Mouse (Mus musculus) heart, embryonic 16.5 days (tissue): ENCODE measurements around the gene Snd1. TPM values are rescaled to one million over a fixed set of nuclear protein-coding genes. Genes with fewer than 3 reads are reported as not detected.

Source experiments
- ATAC-seq: fragments of 200-750 bp; cut with Nextera tagmentation; replicated peaks from 2 replicates; pipeline ENCODE4 v1.8.0; 2017; ENCODE audit warnings: moderate number of reproducible peaks; ENCODE audit not compliant: insufficient read depth, low FRiP score; ENCODE audit errors: extremely low read depth
- H3K27ac ChIP-seq: fragments of 300-500 bp; sonication (generic); 2 replicates; pipeline ENCODE4 v1.5.1; 2014; ENCODE audit warnings: mild to moderate bottlenecking, low read length, control low read depth, moderate library complexity
- H3K27me3 ChIP-seq: fragments of 300-500 bp; sonication (generic); 2 replicates; pipeline ENCODE4 v1.6.1; 2014; ENCODE audit warnings: low read length, mixed read lengths; ENCODE audit not compliant: control insufficient read depth, insufficient read depth
- H3K36me3 ChIP-seq: fragments of 300-500 bp; sonication (generic); 2 replicates; pipeline ENCODE4 v1.6.1; 2014; ENCODE audit not compliant: control insufficient read depth, insufficient read depth
- H3K4me1 ChIP-seq: fragments of 300-500 bp; sonication (generic); 2 replicates; pipeline ENCODE4 v1.6.1; 2014; ENCODE audit warnings: low read length, mixed read lengths; ENCODE audit not compliant: control insufficient read depth, insufficient read depth
- H3K4me2 ChIP-seq: fragments of 300-500 bp; sonication (generic); 2 replicates; pipeline ENCODE4 v1.6.1; 2014; ENCODE audit warnings: low read depth, mild to moderate bottlenecking, control low read depth, low read length
- H3K4me3 ChIP-seq: fragments of 300-500 bp; sonication (generic); 2 replicates; pipeline ENCODE4 v1.5.1; 2014; ENCODE audit warnings: mild to moderate bottlenecking, control low read depth, low read length
- H3K9ac ChIP-seq: fragments of 300-500 bp; sonication (generic); 2 replicates; pipeline ENCODE4 v1.6.1; 2014; ENCODE audit warnings: low read length, control low read depth
- H3K9me3 ChIP-seq: fragments of 300-500 bp; sonication (generic); replicated peaks from 2 replicates; pipeline ENCODE4 v1.6.1; 2016; ENCODE audit warnings: low read length; ENCODE audit not compliant: control insufficient read depth
- WGBS: fragments of 180-500 bp; shearing (Covaris S2); extraction: QIAGEN DNeasy Blood & Tissue Kit; methylation state at CpG from one replicate; pipeline ENCODE4 v1.1.7; 2014; 5-methylcytosine and 5-hydroxymethylcytosine counted together
- polyA plus RNA-seq: library from polyadenylated mRNA; unstranded; fragments of >200 nt; fragmentation: Nextera tagmentation; extraction: Ambion mirVana; gene quantifications from 2 replicates; pipeline ENCODE4 v1.2.1, GENCODE M21; 2015

The Snd1 gene
- polyA plus RNA-seq, 1 experiment from 2014 or later, result 81.8 TPM

- no peaks in the 10 kb centered on the region for H3K36me3 ChIP-seq
- 54% methylated on average over 3 of the region's 3 CpGs for WGBS
- no peak overlapping the region for H3K9ac ChIP-seq
- ATAC-seq, result no peak
- no peak overlapping the region for H3K4me3 ChIP-seq
- no peak overlapping the region for H3K27ac ChIP-seq
- peaks cover 2% of the 10 kb centered on the region; the same call in 1 of the 2 replicates for H3K4me1 ChIP-seq
- H3K27me3 ChIP-seq, result no peaks in the 10 kb centered on the region
- H3K4me2 ChIP-seq, result no peak overlapping the region
- H3K9me3 ChIP-seq, result no peaks in the 10 kb centered on the region
Observed at GRCm38 (mm10) chr6:28766622-28767021, 291.7 kb downstream of the Snd1 start.

DNA sequence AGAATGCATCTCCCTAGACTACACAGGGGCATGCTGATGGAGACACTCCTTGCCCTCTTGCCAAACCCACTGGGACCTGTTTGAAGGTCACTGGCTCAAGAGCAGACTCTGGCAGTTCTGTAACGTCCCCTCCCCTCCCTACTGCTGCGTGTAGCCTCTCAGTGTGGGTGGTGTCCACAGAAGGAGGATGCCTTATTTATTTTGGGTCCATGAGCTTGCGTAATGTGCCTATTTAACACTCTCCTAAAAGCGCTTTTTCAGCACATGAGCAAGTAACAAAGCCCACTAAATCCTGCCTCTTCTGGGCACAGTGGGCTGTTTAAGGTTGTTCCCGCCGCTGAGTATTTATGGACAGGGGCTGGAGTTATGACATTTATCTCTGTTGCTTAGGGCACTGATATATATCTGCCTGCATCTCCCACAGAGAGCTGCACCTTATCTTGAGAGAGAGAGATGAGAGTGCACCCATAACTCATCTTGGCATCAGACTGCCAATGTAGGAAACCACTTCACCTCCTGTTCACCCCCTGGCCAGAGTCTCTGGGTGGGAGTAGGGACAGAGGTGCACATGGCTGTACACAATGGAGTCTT, 293.0 kb downstream of the Snd1 start:
- 76% methylated on average over 6 of the region's 6 CpGs for WGBS

DNA sequence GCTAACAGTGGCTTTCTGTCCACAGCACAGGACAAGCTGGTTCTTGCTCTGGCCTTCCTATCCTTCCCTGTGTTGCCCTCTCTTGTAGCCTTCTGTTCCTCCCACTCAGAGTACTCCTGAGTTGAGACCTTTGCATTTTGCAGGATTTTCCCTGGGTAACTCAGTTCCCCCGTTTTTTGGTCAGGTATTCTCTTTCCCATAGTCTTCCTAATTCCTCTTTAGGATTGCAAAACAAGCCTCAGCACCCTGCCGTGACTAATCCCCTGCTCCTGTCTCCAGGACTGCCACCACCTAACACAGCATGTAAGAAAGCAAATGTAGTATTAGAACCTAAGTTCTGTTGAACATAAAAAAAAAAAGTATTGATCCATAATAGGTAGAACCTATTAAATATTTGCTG, 296.4 kb downstream of the Snd1 start:
- Histone ChIP-seq H3K27ac (no peak overlapping the region), H3K9ac (no peak overlapping the region), H3K27me3 (no peaks in the 10 kb centered on the region), H3K9me3 (no peaks in the 10 kb centered on the region), H3K4me2 (no peak overlapping the region), H3K4me1 (peaks cover 2% of the 10 kb centered on the region; the same call in 1 of the 2 replicates), H3K4me3 (no peak overlapping the region), H3K36me3 (no peaks in the 10 kb centered on the region)
- WGBS, result 54% methylated on average over 2 of the region's 2 CpGs
- no peak for ATAC-seq

More for the DNA sequence above, 293.0 kb downstream of the Snd1 start:
- no peak overlapping the region for H3K9ac ChIP-seq
- no peaks in the 10 kb centered on the region for H3K27me3 ChIP-seq
- peaks cover 2% of the 10 kb centered on the region; the same call in 1 of the 2 replicates for H3K4me1 ChIP-seq
- H3K9me3 ChIP-seq, result no peaks in the 10 kb centered on the region
- no peak overlapping the region for H3K27ac ChIP-seq
- no peak overlapping the region for H3K4me3 ChIP-seq
- no peak overlapping the region for H3K4me2 ChIP-seq
- no peaks in the 10 kb centered on the region for H3K36me3 ChIP-seq
- ATAC-seq, result no peak

- 30% methylated on average over 3 of the region's 3 CpGs for WGBS
- no peaks in the 10 kb centered on the region for H3K27me3 ChIP-seq
- no peak overlapping the region for H3K9ac ChIP-seq
- peak overlapping the region; percentile 39 for H3K27ac ChIP-seq
- no peaks in the 10 kb centered on the region for H3K9me3 ChIP-seq
- peak; percentile 37; the same call in 1 of the 2 replicates for ATAC-seq
- H3K4me2 ChIP-seq, result no peak overlapping the region
- no peak overlapping the region for H3K4me3 ChIP-seq
- no peaks in the 10 kb centered on the region for H3K36me3 ChIP-seq
- peaks cover 22% of the 10 kb centered on the region for H3K4me1 ChIP-seq
Observed at GRCm38 (mm10) chr6:28781696-28782095, 306.8 kb downstream of the Snd1 start.

DNA sequence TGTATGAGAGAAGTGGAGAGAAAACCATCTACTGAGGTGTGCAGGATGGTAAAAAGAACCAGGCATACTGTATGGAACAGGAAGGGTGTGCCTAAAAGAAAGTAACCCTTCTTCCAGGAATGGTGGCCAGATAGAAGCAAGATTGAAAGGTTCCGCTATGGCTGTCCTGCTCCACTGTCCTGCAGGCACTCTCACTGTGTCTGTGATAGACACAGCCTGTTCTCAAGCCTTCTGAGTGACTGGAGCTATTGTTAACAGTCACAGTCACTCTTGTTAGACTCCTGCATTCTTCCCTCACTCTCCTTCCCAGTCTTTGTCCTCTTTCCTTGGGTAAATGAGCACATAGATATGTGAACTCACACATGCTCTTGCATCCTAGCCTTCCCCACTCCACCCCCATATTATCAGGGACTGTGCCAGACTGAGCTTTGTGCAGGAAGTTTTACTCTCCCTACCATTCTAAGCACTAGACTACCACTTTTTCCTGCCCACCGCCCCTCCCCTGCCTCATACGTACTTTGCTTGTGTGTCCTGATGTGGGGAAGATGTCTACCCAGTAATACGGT, 308.2 kb downstream of the Snd1 start:
- no peak overlapping the region for H3K9ac ChIP-seq
- peaks cover 22% of the 10 kb centered on the region for H3K4me1 ChIP-seq
- H3K4me3 ChIP-seq, result no peak overlapping the region
- H3K9me3 ChIP-seq, result no peaks in the 10 kb centered on the region
- H3K4me2 ChIP-seq, result no peak overlapping the region
- WGBS, result 77% methylated on average over 4 of the region's 4 CpGs
- H3K36me3 ChIP-seq, result no peaks in the 10 kb centered on the region
- no peaks in the 10 kb centered on the region for H3K27me3 ChIP-seq
- no peak overlapping the region for H3K27ac ChIP-seq
- ATAC-seq, result no peak

DNA sequence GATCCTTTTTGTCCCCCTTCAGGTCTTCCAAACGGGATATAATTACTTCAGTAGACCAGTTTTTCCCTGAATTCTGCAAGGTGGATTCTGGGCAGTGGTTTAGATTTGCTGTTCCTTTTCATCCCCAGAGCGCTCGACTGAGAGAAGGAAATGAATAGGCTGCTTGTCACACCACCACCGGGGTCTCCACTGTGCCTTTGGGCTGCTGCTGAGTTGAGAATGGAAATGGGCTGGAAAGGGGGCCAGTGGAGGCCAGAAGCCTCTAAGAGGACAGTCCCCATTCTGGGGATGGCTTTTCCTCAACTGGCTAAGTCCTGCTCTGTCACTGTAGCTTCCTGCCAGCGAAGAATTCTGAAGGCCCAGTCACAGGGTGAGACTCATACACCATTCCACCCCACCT, 309.0 kb downstream of the Snd1 start:
- Histone ChIP-seq H3K4me3 (no peak overlapping the region), H3K9me3 (no peaks in the 10 kb centered on the region), H3K27me3 (no peaks in the 10 kb centered on the region), H3K27ac (no peak overlapping the region), H3K4me2 (no peak overlapping the region), H3K36me3 (no peaks in the 10 kb centered on the region), H3K4me1 (peaks cover 24% of the 10 kb centered on the region), H3K9ac (no peak overlapping the region)
- no peak for ATAC-seq
- 82% methylated on average over 5 of the region's 5 CpGs for WGBS

DNA sequence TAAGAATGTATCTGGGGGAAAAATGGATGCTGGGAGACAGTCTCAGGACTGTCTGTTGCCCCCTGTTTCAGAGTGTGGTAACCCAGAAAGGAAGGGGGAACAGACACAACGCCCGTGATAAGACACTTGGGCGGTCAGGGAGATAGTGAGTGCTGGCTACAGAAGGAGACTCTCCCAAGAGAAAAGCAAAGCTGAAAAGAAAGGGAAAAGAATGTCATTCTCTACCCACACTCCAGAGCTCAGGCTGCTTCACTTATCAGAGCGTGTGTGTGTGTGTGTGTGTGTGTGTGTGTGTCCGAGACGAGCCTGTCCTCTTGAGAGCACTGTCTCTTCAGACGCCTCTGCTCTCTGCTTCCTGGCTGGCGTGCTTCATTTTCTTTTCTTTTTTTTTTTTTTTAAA, 310.8 kb downstream of the Snd1 start:
- Histone ChIP-seq H3K36me3 (no peaks in the 10 kb centered on the region), H3K9me3 (no peaks in the 10 kb centered on the region), H3K4me1 (peaks cover 34% of the 10 kb centered on the region), H3K27ac (no peak overlapping the region), H3K4me2 (no peak overlapping the region), H3K4me3 (no peak overlapping the region), H3K9ac (no peak overlapping the region), H3K27me3 (no peaks in the 10 kb centered on the region)
- ATAC-seq, result no peak
- 53% methylated on average over 8 of the region's 8 CpGs for WGBS

DNA sequence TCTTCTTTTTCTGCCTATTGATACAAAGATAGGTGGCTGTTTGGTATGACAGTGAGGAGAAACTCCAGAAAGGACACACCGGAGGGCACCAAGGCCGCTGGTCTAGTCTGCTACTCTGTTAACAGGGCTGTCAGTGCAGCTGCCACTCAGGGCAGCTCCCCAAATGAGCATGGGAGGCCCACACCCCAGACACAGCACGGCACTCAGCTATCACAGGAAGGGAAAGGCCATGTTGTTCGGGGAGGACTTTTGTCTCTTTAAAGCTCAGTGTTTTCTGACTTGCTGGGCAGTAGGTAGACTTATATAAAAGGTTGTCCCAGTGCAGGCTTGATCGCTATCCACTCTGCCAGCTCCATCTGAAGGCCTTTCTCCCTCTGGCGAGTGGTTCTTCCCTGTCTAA, 312.2 kb downstream of the Snd1 start:
- no peak for ATAC-seq
- Histone ChIP-seq H3K9me3 (no peaks in the 10 kb centered on the region), H3K4me3 (no peak overlapping the region), H3K4me1 (peaks cover 26% of the 10 kb centered on the region), H3K4me2 (no peak overlapping the region), H3K9ac (no peak overlapping the region), H3K36me3 (no peaks in the 10 kb centered on the region), H3K27me3 (no peaks in the 10 kb centered on the region), H3K27ac (no peak overlapping the region)
- WGBS, result 45% methylated on average over 6 of the region's 6 CpGs

DNA sequence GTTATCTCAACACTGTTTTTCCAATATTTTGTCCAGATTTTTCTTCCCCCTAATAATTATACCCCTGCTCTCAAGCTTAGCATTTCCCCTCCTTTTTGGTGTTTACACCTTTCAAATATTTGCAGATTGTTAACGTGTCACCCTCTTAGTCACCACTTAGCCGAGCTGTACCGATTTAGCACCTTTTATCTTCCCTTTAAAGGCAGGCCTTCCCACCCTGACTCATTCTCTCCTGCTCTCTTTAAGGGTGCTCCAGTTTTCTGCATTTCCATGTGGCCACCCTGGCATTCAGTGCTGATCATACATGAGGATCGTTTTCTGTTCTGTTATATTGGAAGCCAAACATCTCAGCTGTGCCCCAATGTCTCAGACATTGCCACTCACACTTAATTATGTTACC, 314.7 kb downstream of the Snd1 start:
- no peaks in the 10 kb centered on the region for H3K36me3 ChIP-seq
- ATAC-seq, result no peak
- no peaks in the 10 kb centered on the region for H3K9me3 ChIP-seq
- no peaks in the 10 kb centered on the region for H3K27me3 ChIP-seq
- no peak overlapping the region for H3K4me3 ChIP-seq
- no peak overlapping the region for H3K4me2 ChIP-seq
- no peak overlapping the region for H3K27ac ChIP-seq
- H3K4me1 ChIP-seq, result peaks cover 22% of the 10 kb centered on the region
- H3K9ac ChIP-seq, result no peak overlapping the region
- 35% methylated on average over 4 of the region's 4 CpGs for WGBS
